Comparison of ENCODE assay signal across 4 mouse cellular contexts in the genomic region with DNA sequence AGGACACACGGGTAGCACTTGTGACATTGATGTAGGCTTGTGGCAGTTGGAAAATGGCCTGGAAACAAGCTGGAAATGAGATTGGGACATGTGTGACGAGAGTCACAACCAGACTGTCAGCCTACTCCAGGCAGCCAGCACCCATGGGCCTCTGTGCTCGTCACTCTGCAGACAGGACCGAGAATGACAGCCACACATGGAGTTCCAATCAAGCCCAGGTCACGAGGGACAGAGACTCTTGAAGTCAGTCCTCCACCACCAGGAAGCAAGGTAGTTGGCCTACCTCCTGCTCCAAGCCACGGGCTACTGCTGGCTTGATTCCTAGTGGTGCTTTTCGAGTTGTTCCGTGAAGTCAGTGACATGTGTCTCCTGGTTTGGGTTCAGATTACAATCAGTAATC.
"Had no signal": no experiment of that assay in that cellular context is flagged by ENCODE, and none has a peak within 500 bp of the region (broad histone marks: within the 10 kb centered on the region; RNA-seq: fewer than 3 reads in every experiment).

No protein-coding gene starts in this region.

- H3K4me1 ChIP-seq: limb, embryonic 13.5 days; neural tube, embryonic 15.5 days had no signal

- H3K27ac ChIP-seq: limb, embryonic 13.5 days; liver, embryonic 14.5 days; midbrain, embryonic 12.5 days; neural tube, embryonic 15.5 days had no signal

- H3K4me3 ChIP-seq: limb, embryonic 13.5 days; midbrain, embryonic 12.5 days; neural tube, embryonic 15.5 days had no signal

- H3K27me3 ChIP-seq: limb, embryonic 13.5 days; midbrain, embryonic 12.5 days; neural tube, embryonic 15.5 days had no signal
